Mouse (Mus musculus) left cerebral cortex, postnatal 4 days (tissue): ENCODE data around the gene Nme3. TPM values are rescaled to one million over a fixed set of nuclear protein-coding genes. Genes with fewer than 3 reads are reported as not detected.
A peak's percentile ranks its signal among the peaks of the same experiment; 100 is the strongest.
"Not testable (repeated sequence)": the region's sequence is repeated elsewhere in the genome, so short reads cannot be mapped to it uniquely, and the experiment has no call there.

Experiments
- DNase-seq: peaks from one replicate; pipeline ENCODE4 v3.0.0-alpha.2; 2022
- intact Hi-C: fragments of 180-260 bp; cut with DNase I; formaldehyde crosslinking; loops from one replicate; pipeline ENCODE4 v1.15.1; 2025
- total RNA-seq, 2 experiments: library from RNA; stranded (reverse); gene quantifications; 2 replicates each; pipeline ENCODE4 v1.2.3; 2021

Nme3 gene
- total RNA-seq, 2 experiments from 2014 or later: 38.7 to 43.0 TPM

DNA sequence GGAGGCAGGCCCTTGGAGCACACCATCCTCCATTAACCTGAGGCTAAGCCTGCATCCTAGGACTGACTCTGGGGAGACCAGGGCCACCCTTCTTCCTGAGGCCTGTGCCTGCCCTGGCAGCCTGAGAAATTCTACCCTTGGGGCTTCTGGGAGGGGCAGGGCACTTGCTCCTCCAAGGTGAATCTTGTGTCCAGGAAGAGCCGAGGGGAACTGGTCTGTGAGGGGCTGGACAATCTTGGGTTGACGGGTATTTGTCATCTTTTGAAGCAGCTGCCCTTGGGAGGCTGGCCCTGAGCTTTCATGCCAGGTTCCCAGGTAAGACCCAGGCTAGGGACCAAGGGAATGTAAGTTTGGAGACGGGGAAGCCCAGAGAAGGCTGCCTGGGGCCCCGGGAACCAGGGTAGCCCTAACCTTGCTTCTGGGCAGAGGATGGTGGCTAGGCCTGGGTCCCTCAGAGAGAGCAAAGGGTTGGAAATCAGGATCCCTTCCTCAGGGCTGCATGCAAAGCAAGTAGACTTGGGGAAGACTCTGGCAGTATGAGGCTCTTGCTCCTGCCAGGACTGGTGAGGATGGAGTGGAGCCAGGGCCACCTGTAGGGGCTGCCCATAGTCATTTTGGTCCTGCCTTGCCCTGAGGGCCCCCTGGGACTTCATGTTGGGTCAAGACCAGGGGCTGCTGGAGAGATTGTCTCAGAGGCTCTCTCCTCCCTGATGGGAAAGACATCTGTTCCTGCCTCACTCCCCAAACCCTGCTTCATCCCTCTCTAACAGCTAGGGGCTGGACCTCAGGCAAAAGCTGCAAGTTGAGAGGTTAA lies 1.9 kb downstream of the Nme3 start:
- DNase-seq: no peak
- intact Hi-C loops: no loop called here

DNA sequence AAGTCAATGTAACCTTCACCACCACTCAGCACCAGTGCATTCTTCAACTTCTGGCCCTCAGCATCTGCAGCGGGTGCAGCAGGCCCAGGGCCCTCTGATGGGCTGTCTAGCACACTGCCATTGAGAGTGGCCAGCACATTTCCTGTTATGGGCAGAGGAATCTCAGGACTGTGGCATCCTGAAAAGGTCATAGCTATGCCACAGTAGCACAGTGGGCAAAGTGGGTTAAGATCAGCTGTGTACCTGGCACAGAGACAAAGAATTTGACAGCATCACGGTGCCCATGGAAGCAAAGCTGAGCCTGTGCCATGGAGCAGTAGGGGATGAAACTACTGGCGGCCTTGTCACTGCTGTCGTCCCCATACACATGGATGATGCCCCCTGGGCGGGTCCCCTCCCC lies 2.9 kb downstream of the Nme3 start:
- intact Hi-C loops: no loop called here
- DNase-seq: no peak

- intact Hi-C loops: no loop called here
Measured at GRCm38 (mm10) chr17:24900014-24900413, 3.7 kb downstream of the Nme3 start.

GRCm38 (mm10) chr17:24902124-24902523 lies 5.8 kb downstream of the Nme3 start:
- intact Hi-C loops: no loop called here
- no peak for DNase-seq

More at GRCm38 (mm10) chr17:24900014-24900413, 3.7 kb downstream of the Nme3 start:
- DNase-seq: no peak

- DNase-seq: no peak
- intact Hi-C loops: no loop called here
Measured at GRCm38 (mm10) chr17:24902671-24903474, 6.6 kb downstream of the Nme3 start.

GRCm38 (mm10) chr17:24903767-24904166 lies 7.5 kb downstream of the Nme3 start:
- no peak for DNase-seq
- intact Hi-C loops: no loop called here

GRCm38 (mm10) chr17:24907591-24907990 lies 11.3 kb downstream of the Nme3 start:
- no peak for DNase-seq
- intact Hi-C loops: no loop called here

GRCm38 (mm10) chr17:24913984-24914383 lies 17.7 kb downstream of the Nme3 start:
- no peak for DNase-seq
- intact Hi-C loops: no loop called here

GRCm38 (mm10) chr17:24923246-24923645 lies 26.9 kb downstream of the Nme3 start:
- intact Hi-C loops: no loop called here
- no peak for DNase-seq

- intact Hi-C loops: no loop called here
- no peak for DNase-seq
Measured at GRCm38 (mm10) chr17:24929506-24929905, 33.2 kb downstream of the Nme3 start.

DNA sequence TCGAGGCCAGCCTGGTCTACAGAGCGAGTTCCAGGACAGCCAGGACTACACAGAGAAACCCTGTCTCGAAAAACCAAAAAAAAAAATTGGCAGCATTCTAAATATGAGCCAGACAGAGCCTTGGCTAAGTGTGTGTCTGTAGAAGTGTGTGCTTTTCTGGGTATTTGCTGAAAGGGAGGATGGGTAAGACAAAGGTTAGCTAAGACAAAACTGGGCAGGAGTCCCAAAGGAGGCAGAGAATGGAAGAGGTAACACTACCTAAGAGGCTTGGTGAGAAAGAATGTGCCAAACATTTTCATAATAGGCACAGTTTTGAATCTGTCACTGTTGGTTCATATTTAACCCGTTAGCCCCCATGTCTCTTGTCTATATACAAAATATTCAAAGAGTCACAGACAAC lies 36.1 kb downstream of the Nme3 start:
- intact Hi-C loops: no loop called here
- no peak for DNase-seq

- no peak for DNase-seq
- intact Hi-C loops: no loop called here
Measured at GRCm38 (mm10) chr17:24933163-24933562, 36.9 kb downstream of the Nme3 start.

DNA sequence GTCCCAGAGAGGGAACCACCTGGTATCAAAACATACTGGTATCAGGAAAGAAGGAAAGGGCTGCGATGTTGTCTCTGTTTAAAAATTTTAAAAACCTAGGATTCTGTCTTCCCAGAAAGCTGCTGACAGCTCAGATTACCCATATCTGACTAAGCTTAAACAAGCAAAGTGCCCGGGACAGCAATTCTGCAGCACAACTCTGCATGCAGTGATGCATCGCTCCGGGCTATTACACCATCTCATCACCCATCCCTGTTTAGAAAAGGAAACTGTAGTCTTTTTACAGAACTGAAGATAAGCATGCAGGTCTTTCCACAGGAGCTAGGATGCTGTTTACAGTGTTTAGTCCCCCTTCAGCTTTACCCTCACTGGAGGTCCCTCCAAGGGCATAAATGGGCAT lies 38.6 kb downstream of the Nme3 start:
- DNase-seq: no peak
- intact Hi-C loops: no loop called here

GRCm38 (mm10) chr17:24935666-24936065 lies 39.4 kb downstream of the Nme3 start:
- no peak for DNase-seq
- intact Hi-C loops: no loop called here

- intact Hi-C loops: no loop called here
- DNase-seq: peak; percentile 95
Measured at GRCm38 (mm10) chr17:24936259-24937237, 40.2 kb downstream of the Nme3 start, which contains the start of gene Mapk8ip3. Mapk8ip3 (minus strand) TSS chr17:24936977.

DNA sequence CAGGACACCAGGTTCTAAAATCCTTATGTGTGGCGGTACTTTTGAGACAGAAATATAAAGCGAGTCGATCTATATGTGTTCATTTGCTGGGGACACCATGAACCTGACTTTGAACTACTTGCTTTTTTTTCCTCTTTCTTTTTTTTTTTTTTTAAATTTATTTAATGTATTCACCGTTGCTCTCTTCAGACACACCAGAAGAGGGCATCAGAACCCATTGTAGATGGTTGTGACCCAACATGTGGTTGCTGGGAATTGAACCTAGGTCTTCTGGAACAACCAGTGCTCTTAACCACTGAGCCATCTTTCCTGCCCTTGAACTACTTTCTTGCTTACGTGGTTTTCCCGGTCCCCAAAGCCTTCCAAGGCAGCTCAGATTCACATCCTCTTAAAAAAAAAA lies 41.0 kb downstream of the Nme3 start:
- intact Hi-C loops: no loop called here
- no peak for DNase-seq

DNA sequence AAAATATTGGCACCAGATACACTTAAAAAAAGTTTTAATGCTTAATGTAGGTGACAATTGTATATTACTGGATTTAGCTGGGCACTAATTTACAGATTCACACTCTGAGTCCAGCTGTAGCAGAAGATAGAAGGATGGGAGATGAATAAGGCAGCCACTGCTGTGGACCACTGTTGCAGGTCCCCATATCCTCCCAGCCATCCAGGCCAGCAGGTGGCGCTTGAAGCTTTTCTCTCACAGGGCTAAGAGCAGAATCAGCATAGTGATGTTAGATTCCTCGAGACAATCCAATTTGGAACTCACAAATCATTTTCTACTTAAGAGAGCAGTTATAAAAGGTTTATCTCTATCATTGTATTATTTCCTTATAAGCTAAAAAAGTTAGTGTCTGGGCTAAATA lies 46.2 kb downstream of the Nme3 start:
- peak; percentile 43 for DNase-seq
- intact Hi-C loops: not testable (repeated sequence)

DNA sequence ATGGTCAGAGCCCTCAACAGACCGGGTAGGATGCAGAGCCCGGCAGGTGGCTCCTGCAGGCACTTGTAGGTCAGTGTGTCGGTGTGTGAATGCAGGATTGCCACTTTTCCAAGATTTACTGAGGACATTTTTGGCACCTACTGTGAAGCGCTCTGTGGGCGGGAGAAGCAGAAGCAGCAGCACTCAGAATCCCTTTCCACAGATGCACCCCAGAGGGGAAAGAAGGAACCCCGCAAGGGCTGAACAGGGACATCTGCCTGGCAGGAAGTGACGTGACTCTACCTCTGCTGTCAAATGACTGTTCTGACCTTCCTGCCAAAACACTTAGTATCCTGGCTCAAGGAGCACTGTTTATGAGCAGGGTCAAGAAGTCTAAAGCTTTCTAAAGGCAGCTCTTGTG lies 46.7 kb downstream of the Nme3 start:
- intact Hi-C loops: no loop called here
- no peak for DNase-seq

- DNase-seq, intact Hi-C loops: not testable (repeated sequence)
Measured at GRCm38 (mm10) chr17:24943589-24943988, 47.3 kb downstream of the Nme3 start.
